Mouse (Mus musculus) stomach, embryonic 16.5 days (tissue): ENCODE measurements around the gene Nek10. TPM values are rescaled to one million over a fixed set of nuclear protein-coding genes. Genes with fewer than 3 reads are reported as not detected.
"Not testable (repeated sequence)": the region's sequence is repeated elsewhere in the genome, so short reads cannot be mapped to it uniquely, and the experiment has no call there.

Source experiments
- ATAC-seq: fragments of 200-750 bp; cut with Nextera tagmentation; 2 replicates; pipeline ENCODE4 v1.8.0; 2017; ENCODE audit warnings: moderate number of reproducible peaks, moderate TSS enrichment; ENCODE audit not compliant: insufficient read depth, low FRiP score
- H3K27ac ChIP-seq: fragments of 300-500 bp; sonication (generic); 2 replicates; pipeline ENCODE4 v1.5.1; 2014; ENCODE audit warnings: low read length
- H3K27me3 ChIP-seq: fragments of 300-500 bp; sonication (generic); 2 replicates; pipeline ENCODE4 v1.6.1; 2014; ENCODE audit warnings: low read length, control low read depth, mixed read lengths; ENCODE audit not compliant: control insufficient read depth, insufficient read depth
- H3K36me3 ChIP-seq: fragments of 300-500 bp; sonication (generic); 2 replicates; pipeline ENCODE4 v1.6.1; 2014; ENCODE audit warnings: low read length; ENCODE audit not compliant: control insufficient read depth, insufficient read depth
- H3K4me1 ChIP-seq: fragments of 300-500 bp; sonication (generic); 2 replicates; pipeline ENCODE4 v1.6.1; 2014; ENCODE audit warnings: low read length, control low read depth, mixed read lengths; ENCODE audit not compliant: control insufficient read depth, insufficient read depth
- H3K4me2 ChIP-seq: fragments of 300-500 bp; sonication (generic); 2 replicates; pipeline ENCODE4 v1.6.1; 2014; ENCODE audit warnings: low read depth, low read length, mixed read lengths
- H3K4me3 ChIP-seq: fragments of 300-500 bp; sonication (generic); replicated peaks from 2 replicates; pipeline ENCODE4 v1.5.1; 2014; ENCODE audit warnings: mild to moderate bottlenecking, low read length
- H3K9ac ChIP-seq: fragments of 300-500 bp; sonication (generic); 2 replicates; pipeline ENCODE4 v1.6.1; 2014; ENCODE audit warnings: low read length
- H3K9me3 ChIP-seq: fragments of 300-500 bp; sonication (generic); replicated peaks from 2 replicates; pipeline ENCODE4 v1.6.1; 2016; ENCODE audit warnings: low read length, control low read depth; ENCODE audit not compliant: control insufficient read depth
- whole genome bisulfite sequencing: fragments of 180-500 bp; shearing (Covaris S2); extraction: QIAGEN DNeasy Blood & Tissue Kit; methylation state at CpG from one replicate; pipeline ENCODE4 v1.1.7; 2014; 5-methylcytosine and 5-hydroxymethylcytosine counted together
- polyA plus RNA-seq: library from polyadenylated mRNA; unstranded; fragments of >200 nt; fragmentation: Nextera tagmentation; extraction: Ambion mirVana; gene quantifications from 2 replicates; pipeline ENCODE4 v1.2.1, GENCODE M21; 2015

Nek10 gene
- polyA plus RNA-seq, 1 experiment from 2014 or later: 0.05 TPM

DNA sequence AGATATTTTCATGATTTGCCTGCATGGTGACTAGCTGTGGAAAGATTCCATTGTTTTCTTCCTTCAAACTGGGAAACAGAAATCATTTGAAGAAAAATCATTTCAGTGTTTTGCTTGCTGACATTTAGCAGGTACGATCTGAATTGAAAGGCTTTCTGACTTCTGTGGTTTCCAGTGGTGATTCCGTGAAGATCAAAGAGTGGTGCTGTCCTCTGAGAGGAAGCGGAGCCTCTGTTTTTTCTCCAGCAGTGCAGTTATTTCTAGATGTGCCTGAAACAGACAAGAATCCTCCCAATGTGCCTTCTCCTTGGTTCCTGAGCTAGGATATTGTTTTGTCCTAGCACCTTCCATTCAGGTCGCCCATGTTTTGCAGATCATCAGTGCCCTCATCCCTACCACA lies 208.2 kb downstream of the Nek10 start:
- Histone ChIP-seq H3K27me3 (no peaks in the 10 kb centered on the region), H3K9me3 (no peaks in the 10 kb centered on the region), H3K4me2 (no peak overlapping the region), H3K9ac (no peak overlapping the region), H3K27ac (no peak overlapping the region), H3K36me3 (no peaks in the 10 kb centered on the region), H3K4me3 (no peak overlapping the region), H3K4me1 (no peaks in the 10 kb centered on the region)
- 67% methylated on average over 4 of the region's 4 CpGs for WGBS
- ATAC-seq: no peak

GRCm38 (mm10) chr14:15014799-15015198 lies 211.6 kb downstream of the Nek10 start:
- no peak overlapping the region for H3K9ac ChIP-seq
- no peak overlapping the region for H3K4me2 ChIP-seq
- no peak overlapping the region for H3K4me3 ChIP-seq
- WGBS: 66% methylated on average over 2 of the region's 2 CpGs
- H3K4me1 ChIP-seq: no peaks in the 10 kb centered on the region
- no peak for ATAC-seq
- H3K27me3 ChIP-seq: no peaks in the 10 kb centered on the region
- no peaks in the 10 kb centered on the region for H3K9me3 ChIP-seq
- no peak overlapping the region for H3K27ac ChIP-seq
- no peaks in the 10 kb centered on the region for H3K36me3 ChIP-seq

DNA sequence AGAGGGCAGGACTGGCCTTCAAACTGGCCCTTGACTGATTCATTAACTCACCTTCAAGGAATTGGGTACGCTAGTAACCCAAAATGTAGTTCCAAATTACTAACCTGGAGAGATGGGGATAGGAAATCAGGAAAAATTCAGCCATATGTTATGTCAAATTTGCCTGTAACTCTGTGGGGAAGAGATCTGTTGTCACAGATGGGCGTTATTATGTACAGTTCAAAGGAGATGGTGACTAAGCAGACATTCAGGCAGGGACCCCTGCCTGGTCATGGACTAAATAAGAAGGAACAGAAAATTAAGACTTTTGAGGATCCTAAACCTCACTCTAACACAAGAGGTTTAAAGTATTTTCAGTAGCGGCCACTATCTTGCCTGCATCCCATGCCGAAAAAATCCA lies 227.4 kb downstream of the Nek10 start:
- WGBS: 89% methylated on average over 4 of the region's 4 CpGs
- H3K4me1 ChIP-seq, H3K36me3 ChIP-seq, H3K4me2 ChIP-seq, ATAC-seq, H3K27me3 ChIP-seq, H3K4me3 ChIP-seq, H3K27ac ChIP-seq, H3K9me3 ChIP-seq, H3K9ac ChIP-seq: not testable (repeated sequence)

DNA sequence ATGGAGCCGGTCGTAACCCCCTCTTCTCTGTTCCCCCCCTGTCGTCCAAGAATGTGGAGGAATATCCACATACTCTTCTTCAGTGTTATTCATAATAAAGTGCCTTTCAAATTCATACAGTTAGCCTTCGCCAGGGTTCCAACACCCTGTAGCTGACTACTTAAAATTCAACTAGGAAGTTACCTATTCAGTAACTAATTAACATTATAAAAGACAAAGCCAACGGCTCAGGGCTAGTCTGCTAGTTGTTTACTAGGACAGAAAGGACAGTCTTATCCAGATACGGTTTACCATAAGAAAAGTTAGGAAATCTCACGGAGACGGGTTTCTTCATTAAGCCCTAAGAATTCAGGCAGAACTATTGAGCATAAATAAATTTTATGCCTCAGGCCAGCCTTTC lies 231.4 kb downstream of the Nek10 start:
- not testable (repeated sequence) for H3K9me3 ChIP-seq, H3K4me2 ChIP-seq, H3K27me3 ChIP-seq, ATAC-seq, H3K9ac ChIP-seq, H3K4me1 ChIP-seq, H3K36me3 ChIP-seq, H3K4me3 ChIP-seq, H3K27ac ChIP-seq
- WGBS: 91% methylated on average over 8 of the region's 8 CpGs

- no peaks in the 10 kb centered on the region for H3K27me3 ChIP-seq
- 55% methylated on average over 4 of the region's 4 CpGs for WGBS
- no peaks in the 10 kb centered on the region for H3K9me3 ChIP-seq
- H3K36me3 ChIP-seq: no peaks in the 10 kb centered on the region
- no peak for ATAC-seq
- no peak overlapping the region for H3K9ac ChIP-seq
- no peak overlapping the region for H3K27ac ChIP-seq
- H3K4me1 ChIP-seq: no peaks in the 10 kb centered on the region
- no peak overlapping the region for H3K4me3 ChIP-seq
- H3K4me2 ChIP-seq: no peak overlapping the region
Measured at GRCm38 (mm10) chr14:15048186-15048585, 245.0 kb downstream of the Nek10 start.

GRCm38 (mm10) chr14:15061496-15061895 lies 258.3 kb downstream of the Nek10 start:
- no peak overlapping the region for H3K27ac ChIP-seq
- no peak overlapping the region for H3K4me3 ChIP-seq
- no peak for ATAC-seq
- 68% methylated on average over 2 of the region's 2 CpGs for WGBS
- no peaks in the 10 kb centered on the region for H3K27me3 ChIP-seq
- H3K36me3 ChIP-seq: no peaks in the 10 kb centered on the region
- H3K9ac ChIP-seq: no peak overlapping the region
- H3K4me2 ChIP-seq: no peak overlapping the region
- no peaks in the 10 kb centered on the region for H3K9me3 ChIP-seq
- H3K4me1 ChIP-seq: no peaks in the 10 kb centered on the region

Other genes starting within 250 kb of the Nek10 start
- 13.7 and 15.4 TPM in 2 replicates for gene Slc4a7, start 101.1 kb upstream of the Nek10 start, polyA plus RNA-seq